Mouse (Mus musculus) MEL (cell line): ENCODE measurements around the gene Otop3. TPM values are rescaled to one million over a fixed set of nuclear protein-coding genes. Genes with fewer than 3 reads are reported as not detected.
A peak's percentile ranks its signal among the peaks of the same experiment; 100 is the strongest.

Source experiments
- DNase-seq: peaks from one replicate; pipeline ENCODE4 v3.0.0; 2011; ENCODE audit warnings: low read depth, low spot score
- H3K27ac ChIP-seq: 2 replicates; pipeline ENCODE4 v1.5.1; 2012; ENCODE audit warnings: low read depth, mild to moderate bottlenecking, control low read depth, low read length, moderate library complexity; ENCODE audit not compliant: control insufficient read depth
- H3K27me3 ChIP-seq, 2 experiments: fragments of 150-350 bp in 1 of 2; sonication (generic) in 1 of 2; 2 replicates each; pipeline ENCODE4 v1.6.1; 2012; ENCODE audit warnings: low read length in 2 of 2, mild to moderate bottlenecking in 2 of 2, improper control_type of control experiment in 1 of 2, moderate library complexity in 1 of 2; ENCODE audit not compliant: insufficient read depth in 2 of 2, control insufficient read depth in 1 of 2
- H3K36me3 ChIP-seq, 2 experiments: 2 replicates each; pipeline ENCODE4 v1.6.1; 2012 to 2014; ENCODE audit warnings: low read length in 2 of 2, improper control_type of control experiment in 1 of 2, inconsistent platforms in 1 of 2, mild to moderate bottlenecking in 1 of 2; ENCODE audit not compliant: insufficient read depth in 2 of 2, control insufficient read depth in 1 of 2
- H3K4me1 ChIP-seq, 2 experiments: fragments of 150-350 bp in 1 of 2; sonication (generic) in 1 of 2; 2 replicates each; pipeline ENCODE4 v1.6.1; 2012; ENCODE audit warnings: low read length in 2 of 2, improper control_type of control experiment in 1 of 2, mild to moderate bottlenecking in 1 of 2; ENCODE audit not compliant: insufficient read depth in 2 of 2, control insufficient read depth in 1 of 2
- H3K4me3 ChIP-seq, 2 experiments: fragments of 150-350 bp in 1 of 2; sonication (generic) in 1 of 2; 2 replicates each; pipeline ENCODE4 v1.5.1; 2012; ENCODE audit warnings: low read depth in 2 of 2, low read length in 2 of 2, mild to moderate bottlenecking in 2 of 2, moderate library complexity in 2 of 2, control low read depth in 1 of 2, improper control_type of control experiment in 1 of 2; ENCODE audit not compliant: control insufficient read depth in 1 of 2, insufficient read depth in 1 of 2
- H3K79me2 ChIP-seq: 2 replicates; pipeline ENCODE4 v1.6.1; 2012; ENCODE audit warnings: mild to moderate bottlenecking, low read length, moderate library complexity; ENCODE audit not compliant: control insufficient read depth, poor library complexity, insufficient read depth
- H3K9ac ChIP-seq: 2 replicates; pipeline ENCODE4 v1.6.1; 2012; ENCODE audit warnings: low read depth, mild to moderate bottlenecking, control low read depth, low read length, moderate library complexity; ENCODE audit not compliant: control insufficient read depth, poor library complexity, severe bottlenecking
- H3K9me3 ChIP-seq: fragments of 150-350 bp; sonication (generic); replicated peaks from 2 replicates; pipeline ENCODE4 v1.6.1; 2012; ENCODE audit warnings: mild to moderate bottlenecking, low read length, improper control_type of control experiment, moderate library complexity; ENCODE audit not compliant: insufficient read depth
- CHD2 ChIP-seq: IDR thresholded peaks from 2 replicates; pipeline ENCODE4 v1.6.1; 2011; ENCODE audit warnings: low read length, improper control_type of control experiment
- CTCF ChIP-seq, 3 experiments: IDR thresholded peaks in 2 of 3; conservative IDR thresholded peaks in 1 of 3; 2 replicates each; pipeline ENCODE4 v1.5.1; 2011 to 2012; ENCODE audit warnings: low read length in 3 of 3, low read depth in 2 of 3, mild to moderate bottlenecking in 2 of 3, improper control_type of control experiment in 1 of 3, inconsistent platforms in 1 of 3, mixed read lengths in 1 of 3, moderate library complexity in 1 of 3; ENCODE audit not compliant: control insufficient read depth in 1 of 3, insufficient read depth in 1 of 3, poor library complexity in 1 of 3, severe bottlenecking in 1 of 3
- GABPA ChIP-seq: IDR thresholded peaks from 2 replicates; pipeline ENCODE4 v1.6.1; 2012; ENCODE audit warnings: low read depth, mild to moderate bottlenecking, inconsistent platforms, low read length, improper control_type of control experiment, moderate library complexity
- HCFC1 ChIP-seq: IDR thresholded peaks from 2 replicates; pipeline ENCODE4 v1.6.1; 2012; ENCODE audit warnings: low read depth, mild to moderate bottlenecking, inconsistent platforms, low read length, improper control_type of control experiment, moderate library complexity
- MAFK ChIP-seq: IDR thresholded peaks from 2 replicates; pipeline ENCODE4 v1.6.1; 2011; ENCODE audit warnings: low read depth, mild to moderate bottlenecking, low read length, improper control_type of control experiment, borderline replicate concordance
- MAX ChIP-seq: IDR thresholded peaks from 2 replicates; pipeline ENCODE4 v1.6.1; 2011; ENCODE audit warnings: low read length, improper control_type of control experiment
- MAZ ChIP-seq: IDR thresholded peaks from 2 replicates; pipeline ENCODE4 v1.6.1; 2012; ENCODE audit warnings: low read depth, mild to moderate bottlenecking, inconsistent platforms, low read length, improper control_type of control experiment
- MYB ChIP-seq: IDR thresholded peaks from 2 replicates; pipeline ENCODE4 v1.6.1; 2011; ENCODE audit warnings: mild to moderate bottlenecking, low read depth, low read length, improper control_type of control experiment
- MYC ChIP-seq: IDR thresholded peaks from 2 replicates; pipeline ENCODE4 v1.6.1; 2011; ENCODE audit warnings: low read depth, mild to moderate bottlenecking, low read length, improper control_type of control experiment, moderate library complexity
- RAD21 ChIP-seq: IDR thresholded peaks from 2 replicates; pipeline ENCODE4 v1.6.1; 2011; ENCODE audit warnings: mild to moderate bottlenecking, low read depth, low read length, improper control_type of control experiment
- SMC3 ChIP-seq: IDR thresholded peaks from 2 replicates; pipeline ENCODE4 v1.6.1; 2011; ENCODE audit warnings: low read depth, low read length, improper control_type of control experiment
- TAL1 ChIP-seq: IDR thresholded peaks from 2 replicates; pipeline ENCODE4 v1.6.1; 2012; ENCODE audit warnings: mild to moderate bottlenecking, inconsistent platforms, low read length, moderate library complexity, mixed read lengths
- TBP ChIP-seq: IDR thresholded peaks from 2 replicates; pipeline ENCODE4 v1.8.0; 2011; ENCODE audit warnings: low read depth, low read length, improper control_type of control experiment
- TCF12 ChIP-seq: IDR thresholded peaks from 2 replicates; pipeline ENCODE4 v1.6.1; 2014; ENCODE audit warnings: low read depth, mild to moderate bottlenecking, inconsistent platforms, low read length, improper control_type of control experiment, moderate library complexity
- USF1 ChIP-seq: IDR thresholded peaks from 2 replicates; pipeline ENCODE4 v1.6.1; 2014; ENCODE audit warnings: low read depth, mild to moderate bottlenecking, inconsistent platforms, low read length, improper control_type of control experiment, moderate library complexity
- USF2 ChIP-seq, 2 experiments: IDR thresholded peaks; 2 replicates each; pipeline ENCODE4 v1.6.1; 2011 to 2012; ENCODE audit warnings: improper control_type of control experiment in 2 of 2, low read length in 2 of 2, borderline replicate concordance in 1 of 2, inconsistent platforms in 1 of 2, low read depth in 1 of 2, mild to moderate bottlenecking in 1 of 2; ENCODE audit not compliant: insufficient read depth in 1 of 2
- ZKSCAN1 ChIP-seq: IDR thresholded peaks from 2 replicates; pipeline ENCODE4 v1.6.1; 2012; ENCODE audit warnings: low read depth, mild to moderate bottlenecking, inconsistent platforms, low read length, improper control_type of control experiment, moderate library complexity
- polyA plus RNA-seq, 2 experiments: library from polyadenylated mRNA; stranded (reverse) in 1 of 2; unstranded in 1 of 2; fragments of >175 nt in 1 of 2; fragments of >200 nt in 1 of 2; gene quantifications; 2 replicates each; pipeline versions ENCODE4 v1.2.1 to v1.2.4; 2012; ENCODE audit warnings: low replicate concordance in 2 of 2, low read depth in 1 of 2; ENCODE audit not compliant: insufficient read length in 2 of 2, insufficient read depth in 1 of 2, missing spikeins in 1 of 2
- total RNA-seq: library from RNA; depleted of rRNA; stranded (reverse); fragments of 300-350 nt; gene quantifications from 2 replicates; pipeline ENCODE4 v1.2.3, GENCODE M21; 2012

The Otop3 gene
- total and polyA plus RNA-seq, 3 experiments = not detected

DNA sequence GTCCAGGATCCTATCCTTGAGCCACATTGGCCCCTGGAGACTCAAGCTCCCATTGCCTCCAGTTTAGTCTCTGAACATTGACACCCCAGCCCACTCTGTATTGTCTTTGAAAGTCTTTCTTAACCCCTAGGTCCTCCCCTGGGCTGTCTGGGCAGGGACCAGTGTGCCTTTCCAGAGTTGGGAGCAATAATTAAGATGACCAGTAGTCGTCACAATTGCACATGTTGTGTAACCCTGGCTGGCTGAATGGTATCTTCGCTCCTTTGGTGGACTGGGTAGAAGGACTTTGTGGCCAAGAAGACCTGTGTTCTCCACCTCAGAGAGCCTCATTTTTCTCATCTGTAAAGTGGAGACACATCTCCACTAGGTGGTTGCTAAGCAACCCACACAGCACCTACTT, 20.3 kb upstream of the Otop3 start:
- Histone ChIP-seq H3K79me2 (no peaks in the 10 kb centered on the region), H3K27ac (no peak overlapping the region), H3K27me3 (peaks cover 10% of the 10 kb centered on the region in 2 experiments; a peak in 3 of 4 replicates), H3K4me3 (no peak overlapping the region), H3K4me1 (no peaks in the 10 kb centered on the region), H3K9me3 (no peaks in the 10 kb centered on the region), H3K36me3 (no peaks in the 10 kb centered on the region), H3K9ac (no peak overlapping the region)
- TF ChIP-seq CTCF (IDR thresholded peaks at IDR 0.05 in 2 of 3, conservative IDR thresholded peaks at IDR 0.05 in 1 of 3; ENCODE audit: control insufficient read depth in 1 of 3, insufficient read depth in 1 of 3, low read depth in 2 of 3, low read length in 3 of 3, poor library complexity in 1 of 3, severe bottlenecking in 1 of 3) = peak; percentile 12 to 47 (median 16); a peak in 3 of 6 replicates
- no peak for TF ChIP-seq USF2 (IDR thresholded peaks at IDR 0.05; ENCODE audit: borderline replicate concordance in 1 of 2, insufficient read depth in 1 of 2, low read depth in 1 of 2, low read length in 2 of 2)
- no peak for TF ChIP-seq ZKSCAN1
- peak; percentile 34 for TF ChIP-seq SMC3
- peak; percentile 40 for TF ChIP-seq RAD21
- DNase-seq = peak; percentile 30

DNA sequence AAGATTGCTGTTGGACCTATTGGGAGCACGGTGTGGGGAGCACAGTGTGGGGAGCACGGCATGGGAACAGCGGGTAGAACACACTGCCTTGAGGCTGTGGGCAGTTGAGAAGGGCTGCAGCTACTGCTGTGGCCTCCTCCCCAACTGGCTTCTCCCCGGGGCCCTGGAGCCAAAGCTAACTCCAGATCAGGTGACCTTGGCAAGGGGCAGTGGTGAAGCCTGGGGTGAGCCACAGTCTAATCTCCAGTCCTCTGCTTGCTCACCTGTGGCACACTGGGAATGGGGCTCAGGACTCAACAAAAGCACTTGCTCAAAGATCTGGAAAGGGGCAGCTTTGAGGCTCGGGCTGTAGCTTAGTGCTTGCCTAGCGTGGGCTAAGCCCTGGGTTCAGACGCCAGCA, 17.3 kb upstream of the Otop3 start:
- no peaks in the 10 kb centered on the region for H3K79me2 ChIP-seq
- no peaks in the 10 kb centered on the region for H3K4me1 ChIP-seq
- H3K4me3 ChIP-seq = no peak overlapping the region
- peaks cover 10% of the 10 kb centered on the region in 2 experiments; a peak in 3 of 4 replicates for H3K27me3 ChIP-seq
- H3K36me3 ChIP-seq = no peaks in the 10 kb centered on the region
- H3K9ac ChIP-seq = no peak overlapping the region
- no peaks in the 10 kb centered on the region for H3K9me3 ChIP-seq
- DNase-seq = no peak
- H3K27ac ChIP-seq = no peak overlapping the region
- no peak for TF ChIP-seq MYB

DNA sequence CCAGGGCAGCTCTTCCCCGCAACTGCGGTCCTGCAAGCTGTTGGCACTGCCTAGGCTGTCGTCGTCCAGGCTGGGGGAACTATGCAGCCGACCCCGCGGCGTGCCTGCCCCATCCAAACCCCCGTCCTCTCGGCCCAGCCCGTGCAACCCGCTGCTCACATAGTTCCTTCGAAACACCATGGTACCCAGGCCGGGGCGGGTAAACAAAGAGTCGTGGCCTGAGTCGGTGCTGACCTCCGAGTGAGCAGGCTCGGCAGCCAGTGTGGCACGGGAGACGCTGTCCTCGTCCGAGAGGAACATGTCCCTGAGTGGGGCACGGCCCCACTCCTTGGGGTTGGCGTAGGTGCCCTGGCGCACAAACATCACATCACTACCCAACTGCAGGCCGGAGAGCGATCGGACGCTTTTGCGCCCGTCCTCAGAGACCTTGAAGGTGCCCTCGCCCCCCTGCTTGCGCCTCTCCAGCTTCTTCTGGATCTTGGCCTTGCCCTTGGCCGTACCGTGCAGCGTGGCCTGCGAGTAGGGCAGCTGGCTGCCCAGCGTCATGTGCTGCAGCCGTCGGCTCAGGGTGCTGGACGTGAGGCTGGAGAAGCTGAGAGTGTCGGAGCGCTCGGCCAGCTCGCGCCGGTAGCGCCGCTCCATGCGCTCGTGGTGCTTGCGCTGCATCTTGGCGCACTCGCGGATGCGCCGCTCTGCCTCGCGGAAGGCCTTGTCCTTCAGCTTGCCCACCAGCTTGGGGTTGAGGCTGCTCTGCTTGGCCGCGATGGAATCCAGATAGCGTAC, 16.1 kb upstream of the Otop3 start:
- TF ChIP-seq TAL1 (no peak), CHD2 (no peak), MAFK (no peak), MYB (no peak), MYC (no peak), TCF12 (no peak), HCFC1 (no peak), TBP (no peak), MAX (no peak), GABPA (no peak), USF1 (no peak), SMC3 (no peak), MAZ (no peak)
- Histone ChIP-seq H3K36me3 (no peaks in the 10 kb centered on the region), H3K79me2 (no peaks in the 10 kb centered on the region), H3K4me3 (no peak overlapping the region), H3K27me3 (peaks cover 3 to 7% of the 10 kb centered on the region in 2 experiments; a peak in 3 of 4 replicates), H3K9ac (no peak overlapping the region), H3K9me3 (no peaks in the 10 kb centered on the region), H3K4me1 (no peaks in the 10 kb centered on the region), H3K27ac (no peak overlapping the region)
- no peak for DNase-seq
